ENCODE assay signal across 22 mouse cellular contexts in genomic region chr15:80997077-80997476, GRCm38 (mm10). TPM values are rescaled to one million over a fixed set of nuclear protein-coding genes. Genes with fewer than 3 reads are reported as not detected.
DNase-seq lines count a peak whose midpoint lies in the region; ATAC-seq lines count a peak whose summit lies in the region.
"Had no signal": no experiment of that assay in that cellular context is flagged by ENCODE, and none has a peak within 500 bp of the region (broad histone marks: within the 10 kb centered on the region; RNA-seq: fewer than 3 reads in every experiment).

No protein-coding gene starts in this region.

- H3K36me3 ChIP-seq in intestine, embryonic 16.5 days (ENCODE audit: control insufficient read depth, insufficient read depth, low read length), result no peaks in the 10 kb centered on the region
- H3K36me3 ChIP-seq in intestine, embryonic 15.5 days, result no peaks in the 10 kb centered on the region
- no peaks in the 10 kb centered on the region for H3K36me3 ChIP-seq in lung, embryonic 15.5 days
- H3K36me3 ChIP-seq in liver, embryonic 13.5 days, result no peaks in the 10 kb centered on the region
- no peaks in the 10 kb centered on the region for H3K36me3 ChIP-seq in stomach, embryonic 15.5 days
- H3K36me3 ChIP-seq: embryonic facial prominence, embryonic 13.5 days; heart, embryonic 12.5 days; hindbrain, embryonic 12.5 days had no signal

- no peak overlapping the region for H3K4me2 ChIP-seq in intestine, embryonic 16.5 days (ENCODE audit: low read depth, low read length)
- H3K4me2 ChIP-seq in intestine, embryonic 15.5 days (replicated peaks), result no peak overlapping the region
- H3K4me2 ChIP-seq in lung, embryonic 15.5 days, result no peak overlapping the region
- H3K4me2 ChIP-seq in liver, embryonic 13.5 days, result no peak overlapping the region
- H3K4me2 ChIP-seq in stomach, embryonic 15.5 days, result no peak overlapping the region
- H3K4me2 ChIP-seq: embryonic facial prominence, embryonic 13.5 days; forebrain, embryonic 13.5 days; heart, embryonic 12.5 days; hindbrain, embryonic 12.5 days had no signal

- H3K27me3 ChIP-seq in intestine, embryonic 16.5 days (replicated peaks; ENCODE audit: control insufficient read depth, insufficient read depth, low read length), result no peaks in the 10 kb centered on the region
- H3K27me3 ChIP-seq in intestine, embryonic 15.5 days (replicated peaks), result no peaks in the 10 kb centered on the region
- H3K27me3 ChIP-seq in lung, embryonic 15.5 days, result no peaks in the 10 kb centered on the region
- H3K27me3 ChIP-seq in liver, embryonic 13.5 days, result no peaks in the 10 kb centered on the region
- H3K27me3 ChIP-seq in stomach, embryonic 15.5 days (replicated peaks), result no peaks in the 10 kb centered on the region
- H3K27me3 ChIP-seq: embryonic facial prominence, embryonic 13.5 days; forebrain, embryonic 13.5 days; heart, embryonic 12.5 days; hindbrain, embryonic 12.5 days; Patski had no signal

- no peak for DNase-seq in lung, postnatal 4 days
- no peak for DNase-seq in liver, embryonic 13.5 days
- no peak for DNase-seq in ovary, postnatal 36 days (ENCODE audit: low spot score)
- no peak for DNase-seq in thymus, postnatal 36 days
- DNase-seq: adrenal gland, postnatal 14 days; cerebellum, adult 11-12 months; cerebellum, adult 9-10 months; cerebellum, postnatal 25 days; forebrain, postnatal 0 days; gastrocnemius, adult 2 months; gastrocnemius, postnatal 25 days; heart, postnatal 4 days had no signal

- H3K4me1 ChIP-seq in intestine, embryonic 16.5 days (ENCODE audit: control insufficient read depth, insufficient read depth, low read length), result 0 out of 2 replicates have a peak, but pooled peaks cover 3% of the 10 kb centered on the region
- peaks cover 12% of the 10 kb centered on the region for H3K4me1 ChIP-seq in intestine, embryonic 15.5 days (replicated peaks)
- peaks cover 15% of the 10 kb centered on the region for H3K4me1 ChIP-seq in lung, embryonic 15.5 days
- H3K4me1 ChIP-seq in liver, embryonic 13.5 days (replicated peaks), result peaks cover 37% of the 10 kb centered on the region
- peaks cover 12% of the 10 kb centered on the region; the same call in 1 of the 2 replicates for H3K4me1 ChIP-seq in stomach, embryonic 15.5 days
- H3K4me1 ChIP-seq: embryonic facial prominence, embryonic 13.5 days; forebrain, embryonic 13.5 days had no signal

- no peak overlapping the region for H3K9ac ChIP-seq in intestine, embryonic 16.5 days (ENCODE audit: low read depth, low read length)
- H3K9ac ChIP-seq in intestine, embryonic 15.5 days, result no peak overlapping the region
- no peak overlapping the region for H3K9ac ChIP-seq in lung, embryonic 15.5 days
- H3K9ac ChIP-seq in liver, embryonic 13.5 days, result 0 out of 2 replicates have a peak overlapping the region, but pooled peaks have one; percentile 34
- H3K9ac ChIP-seq in stomach, embryonic 15.5 days, result no peak overlapping the region
- H3K9ac ChIP-seq: embryonic facial prominence, embryonic 13.5 days; forebrain, embryonic 13.5 days; forebrain, postnatal 0 days; heart, embryonic 12.5 days; hindbrain, embryonic 12.5 days had no signal

- H3K27ac ChIP-seq in intestine, embryonic 16.5 days (ENCODE audit: low read length), result peak overlapping the region; percentile 30; the same call in 1 of the 2 replicates
- H3K27ac ChIP-seq in intestine, embryonic 15.5 days, result no peak overlapping the region
- H3K27ac ChIP-seq in lung, embryonic 15.5 days, result peak overlapping the region; percentile 66
- no peak overlapping the region for H3K27ac ChIP-seq in liver, embryonic 13.5 days
- H3K27ac ChIP-seq in stomach, embryonic 15.5 days, result peak overlapping the region; percentile 51
- H3K27ac ChIP-seq: embryonic facial prominence, embryonic 13.5 days; forebrain, embryonic 13.5 days; gastrocnemius, adult 2 months; hindbrain, embryonic 12.5 days had no signal

- ATAC-seq in intestine, embryonic 16.5 days, result no peak
- no peak for ATAC-seq in intestine, embryonic 15.5 days
- ATAC-seq in lung, embryonic 15.5 days (ENCODE audit: borderline replicate concordance, extremely low read depth, low FRiP score, low TSS enrichment), result no peak
- ATAC-seq in liver, embryonic 13.5 days (ENCODE audit: low read depth), result no peak
- ATAC-seq in stomach, embryonic 15.5 days (ENCODE audit: insufficient read depth, low FRiP score, low read depth), result no peak
- ATAC-seq: activated CD4-positive, CD25-positive, alpha-beta regulatory T cell, adult 4 months; forebrain, embryonic 13.5 days; forebrain, postnatal 0 days; Patski had no signal

- no peak overlapping the region for H3K4me3 ChIP-seq in intestine, embryonic 16.5 days (ENCODE audit: low read length)
- no peak overlapping the region for H3K4me3 ChIP-seq in intestine, embryonic 15.5 days (replicated peaks)
- H3K4me3 ChIP-seq in lung, embryonic 15.5 days, result no peak overlapping the region
- no peak overlapping the region for H3K4me3 ChIP-seq in liver, embryonic 13.5 days (replicated peaks)
- no peak overlapping the region for H3K4me3 ChIP-seq in stomach, embryonic 15.5 days (replicated peaks)
- H3K4me3 ChIP-seq: embryonic facial prominence, embryonic 13.5 days; forebrain, embryonic 13.5 days; gastrocnemius, adult 2 months; heart, embryonic 12.5 days; hindbrain, embryonic 12.5 days had no signal

- WGBS in intestine, embryonic 16.5 days, result 28% methylated on average over 1 of the region's 1 CpGs
- WGBS in intestine, embryonic 15.5 days, result 38% methylated on average over 1 of the region's 1 CpGs
- 31% methylated on average over 1 of the region's 1 CpGs for WGBS in lung, embryonic 15.5 days
- 34% methylated on average over 1 of the region's 1 CpGs for WGBS in liver, embryonic 13.5 days (ENCODE audit: insufficient replicate concordance)
- WGBS in stomach, embryonic 15.5 days, result 22% methylated on average over 1 of the region's 1 CpGs

- no peaks in the 10 kb centered on the region for H3K9me3 ChIP-seq in intestine, embryonic 16.5 days (ENCODE audit: control insufficient read depth, low read length)
- H3K9me3 ChIP-seq in intestine, embryonic 15.5 days, result no peaks in the 10 kb centered on the region
- no peaks in the 10 kb centered on the region for H3K9me3 ChIP-seq in lung, embryonic 15.5 days
- H3K9me3 ChIP-seq in liver, embryonic 13.5 days (replicated peaks), result no peaks in the 10 kb centered on the region
- H3K9me3 ChIP-seq in stomach, embryonic 15.5 days, result no peaks in the 10 kb centered on the region
- H3K9me3 ChIP-seq: embryonic facial prominence, embryonic 13.5 days; forebrain, embryonic 13.5 days; heart, embryonic 12.5 days; hindbrain, embryonic 12.5 days had no signal

RNA-seq across cellular contexts. Expression of gene Sgsm3, which starts 19.5 kb away (rescaled TPM):
- 30.9 and 33.9 TPM in 2 replicates for polyA plus RNA-seq in intestine, embryonic 16.5 days (2015; fragmentation: Nextera tagmentation; extraction: Ambion mirVana)
- 27.6 and 29.2 TPM in 2 replicates for polyA plus RNA-seq in intestine, embryonic 15.5 days (2015; fragmentation: Nextera tagmentation; extraction: Ambion mirVana)
- polyA plus RNA-seq in lung, embryonic 15.5 days (2015; fragmentation: Nextera tagmentation; extraction: Ambion mirVana), result 40.8 and 45.1 TPM in 2 replicates
- 12.9 and 14.3 TPM in 2 replicates for polyA plus RNA-seq in liver, embryonic 13.5 days (2015; fragmentation: Nextera tagmentation; extraction: Ambion mirVana)
- 43.9 and 44.6 TPM in 2 replicates for polyA plus RNA-seq in stomach, embryonic 15.5 days (2015; fragmentation: Nextera tagmentation; extraction: Ambion mirVana)

RNA-seq across cellular contexts. Expression of gene Adsl, which starts 48.8 kb away (rescaled TPM):
- 143 and 166 TPM in 2 replicates for polyA plus RNA-seq in intestine, embryonic 16.5 days (2015; fragmentation: Nextera tagmentation; extraction: Ambion mirVana)
- 156 and 173 TPM in 2 replicates for polyA plus RNA-seq in intestine, embryonic 15.5 days (2015; fragmentation: Nextera tagmentation; extraction: Ambion mirVana)
- 157 and 171 TPM in 2 replicates for polyA plus RNA-seq in lung, embryonic 15.5 days (2015; fragmentation: Nextera tagmentation; extraction: Ambion mirVana)
- 131 and 134 TPM in 2 replicates for polyA plus RNA-seq in liver, embryonic 13.5 days (2015; fragmentation: Nextera tagmentation; extraction: Ambion mirVana)
- polyA plus RNA-seq in stomach, embryonic 15.5 days (2015; fragmentation: Nextera tagmentation; extraction: Ambion mirVana), result 147 and 178 TPM in 2 replicates

Comparison
In these comparisons a context has a peak if more than half of its experiments do, and no peak if none do; other contexts are left out.
1. H3K27ac ChIP-seq: peak in intestine, embryonic 16.5 days (single experiment), lung, embryonic 15.5 days (single experiment) and stomach, embryonic 15.5 days (single experiment); none in intestine, embryonic 15.5 days (single experiment) and liver, embryonic 13.5 days (single experiment).